Mouse (Mus musculus): ENCODE results near the gene Mif4gd. TPM values are rescaled to one million over a fixed set of nuclear protein-coding genes. Genes with fewer than 3 reads are reported as not detected.
A peak's percentile ranks its signal among the peaks of the same experiment; 100 is the strongest.

The Mif4gd gene
- polyA plus RNA-seq, 1 experiment from 2014 or later: 22.0 TPM

GRCm38 (mm10) chr11:115643265-115643664, 30.5 kb upstream of the Mif4gd start:
- no peaks in the 10 kb centered on the region for H3K9me3 ChIP-seq (replicated peaks)
- no peak overlapping the region for H3K9ac ChIP-seq
- H3K27me3 ChIP-seq (replicated peaks): no peaks in the 10 kb centered on the region
- H3K27ac ChIP-seq (ENCODE audit: poor library complexity, severe bottlenecking): no peak overlapping the region
- H3K4me1 ChIP-seq (replicated peaks): no peaks in the 10 kb centered on the region
- no peak overlapping the region for H3K4me3 ChIP-seq
- ATAC-seq (ENCODE audit: insufficient number of reproducible peaks, low FRiP score): no peak
- H3K4me2 ChIP-seq: no peak overlapping the region
- 63% methylated on average over 10 of the region's 10 CpGs for WGBS
- peaks cover 31% of the 10 kb centered on the region for H3K36me3 ChIP-seq

- Histone ChIP-seq H3K4me1 (replicated peaks) (no peaks in the 10 kb centered on the region), H3K27ac (ENCODE audit: poor library complexity, severe bottlenecking) (no peak overlapping the region), H3K36me3 (peaks cover 25% of the 10 kb centered on the region), H3K4me3 (no peak overlapping the region), H3K9ac (no peak overlapping the region), H3K9me3 (replicated peaks) (no peaks in the 10 kb centered on the region), H3K27me3 (replicated peaks) (no peaks in the 10 kb centered on the region), H3K4me2 (no peak overlapping the region)
- 87% methylated on average over 2 of the region's 2 CpGs for WGBS
- ATAC-seq (ENCODE audit: insufficient number of reproducible peaks, low FRiP score): no peak
These were observed 29.9 kb upstream of the Mif4gd start for GRCm38 (mm10) chr11:115642705-115643104.

DNA sequence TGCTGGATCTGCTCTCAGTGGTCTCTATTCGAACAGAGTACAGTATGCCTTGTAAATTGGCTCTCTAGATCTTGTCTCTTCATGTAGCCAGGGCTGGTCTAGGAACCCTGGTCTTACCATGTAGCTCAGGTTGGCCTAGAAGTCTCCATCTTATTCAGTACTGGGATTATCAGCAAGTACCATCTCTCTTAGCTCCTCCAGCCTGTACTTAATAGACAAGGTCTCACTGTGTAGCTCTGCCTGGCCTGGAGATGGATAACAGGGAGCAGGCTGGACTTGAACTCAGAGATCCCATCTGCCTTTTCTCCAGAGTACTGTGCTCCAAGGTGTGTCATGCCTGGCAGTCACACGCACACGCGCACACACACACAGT, 28.9 kb upstream of the Mif4gd start:
- H3K36me3 ChIP-seq: peaks cover 20% of the 10 kb centered on the region
- 90% methylated on average over 4 of the region's 4 CpGs for WGBS

DNA sequence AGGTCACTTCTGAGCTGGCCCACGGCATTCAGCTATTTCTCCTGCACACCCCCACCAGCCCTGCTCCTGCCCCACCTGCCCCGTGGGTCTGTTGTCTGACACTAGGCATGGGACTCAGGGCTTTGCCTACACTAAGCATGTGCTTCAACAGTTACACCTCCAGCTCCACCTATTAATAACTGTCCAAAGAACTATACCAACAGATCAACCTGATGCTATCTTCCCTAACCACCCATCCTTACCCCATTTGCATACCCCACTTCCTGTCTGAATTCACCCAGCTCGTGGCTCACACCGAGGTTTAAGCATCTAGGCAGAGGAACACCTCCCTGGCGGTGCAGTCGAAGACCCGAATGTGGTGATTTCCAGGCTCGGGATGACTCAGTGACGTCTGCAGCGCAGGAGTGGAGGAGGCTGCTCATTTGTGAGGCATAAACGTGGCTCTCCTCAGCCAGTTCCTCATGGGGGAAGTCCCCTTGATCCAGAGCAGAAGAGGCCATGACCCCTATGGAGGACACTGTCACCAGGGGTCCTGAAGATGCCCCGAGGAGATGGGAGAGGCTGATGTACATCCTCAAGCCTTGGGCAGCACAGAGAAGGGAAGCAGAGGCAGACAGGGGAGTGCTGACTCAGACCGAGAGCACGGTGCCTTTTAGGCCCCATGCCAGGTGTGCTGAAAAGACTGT, 28.4 kb upstream of the Mif4gd start:
- Histone ChIP-seq H3K4me3 (no peak overlapping the region), H3K36me3 (peaks cover 16% of the 10 kb centered on the region), H3K9me3 (replicated peaks) (no peaks in the 10 kb centered on the region; the same call in 1 of the 2 replicates), H3K27me3 (replicated peaks) (no peaks in the 10 kb centered on the region), H3K4me2 (no peak overlapping the region), H3K9ac (peak overlapping the region; percentile 20), H3K27ac (ENCODE audit: poor library complexity, severe bottlenecking) (no peak overlapping the region), H3K4me1 (replicated peaks) (no peaks in the 10 kb centered on the region)
- WGBS: 47% methylated on average over 14 of the region's 14 CpGs
- no peak for ATAC-seq (ENCODE audit: insufficient number of reproducible peaks, low FRiP score)

More for the DNA sequence above, 28.9 kb upstream of the Mif4gd start:
- no peaks in the 10 kb centered on the region; the same call in 1 of the 2 replicates for H3K9me3 ChIP-seq (replicated peaks)
- H3K4me1 ChIP-seq (replicated peaks): no peaks in the 10 kb centered on the region
- no peak overlapping the region for H3K4me3 ChIP-seq
- H3K4me2 ChIP-seq: no peak overlapping the region
- peak overlapping the region; percentile 20 for H3K9ac ChIP-seq
- H3K27me3 ChIP-seq (replicated peaks): no peaks in the 10 kb centered on the region
- no peak for ATAC-seq (ENCODE audit: insufficient number of reproducible peaks, low FRiP score)
- H3K27ac ChIP-seq (ENCODE audit: poor library complexity, severe bottlenecking): no peak overlapping the region

DNA sequence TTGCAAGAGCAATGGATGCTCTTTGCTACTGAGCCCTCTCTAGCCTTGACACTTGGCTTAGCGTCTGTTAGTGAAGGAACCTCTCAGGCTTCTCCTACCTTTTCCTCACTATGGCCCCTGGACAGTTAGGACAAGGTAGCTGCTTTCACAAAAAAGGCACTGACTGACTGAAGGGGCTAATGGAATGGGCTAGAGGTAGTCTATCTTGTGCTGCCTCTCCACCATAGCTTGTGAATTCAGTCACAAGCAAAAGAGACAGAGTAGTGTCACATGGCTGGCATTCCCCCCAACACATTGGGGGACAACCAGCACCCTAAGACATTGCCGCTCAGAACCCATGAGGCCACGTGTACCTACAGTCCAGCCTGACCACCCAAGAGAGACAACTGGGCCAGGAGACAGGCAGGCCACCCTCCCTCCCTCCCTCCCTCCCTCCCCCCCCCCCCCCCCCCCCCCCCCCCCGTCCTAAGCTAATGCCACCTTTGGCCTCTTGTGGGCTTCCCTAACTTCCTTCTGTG, 27.6 kb upstream of the Mif4gd start:
- Histone ChIP-seq H3K4me1 (replicated peaks) (no peaks in the 10 kb centered on the region), H3K9ac (no peak overlapping the region), H3K4me3 (no peak overlapping the region), H3K27me3 (replicated peaks) (no peaks in the 10 kb centered on the region), H3K4me2 (no peak overlapping the region), H3K36me3 (peaks cover 10% of the 10 kb centered on the region), H3K9me3 (replicated peaks) (no peaks in the 10 kb centered on the region; the same call in 1 of the 2 replicates), H3K27ac (ENCODE audit: poor library complexity, severe bottlenecking) (no peak overlapping the region)
- ATAC-seq (ENCODE audit: insufficient number of reproducible peaks, low FRiP score): no peak
- 77% methylated on average over 3 of the region's 4 CpGs for whole genome bisulfite sequencing

DNA sequence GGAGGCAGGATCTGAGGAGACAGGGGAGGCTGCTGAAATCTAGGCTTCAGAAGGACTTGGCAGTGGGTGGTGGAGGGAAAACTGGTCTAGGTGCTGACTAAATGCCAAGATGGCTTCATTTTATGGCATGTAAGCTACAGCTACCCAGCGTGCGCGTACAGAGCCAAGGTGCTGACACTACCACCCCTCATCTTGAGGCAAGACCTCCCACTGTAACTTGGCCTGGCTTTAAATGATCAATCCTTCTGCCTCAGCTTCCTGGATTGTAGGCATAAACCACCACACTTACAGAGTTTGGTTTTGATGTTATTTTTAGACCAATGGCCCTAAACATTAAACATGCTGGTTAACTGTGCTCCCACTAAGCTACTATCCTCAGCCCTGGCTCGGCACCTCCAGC, 26.8 kb upstream of the Mif4gd start:
- ATAC-seq (ENCODE audit: insufficient number of reproducible peaks, low FRiP score): no peak
- H3K9ac ChIP-seq: peak overlapping the region; percentile 31; the same call in 1 of the 2 replicates
- no peak overlapping the region for H3K27ac ChIP-seq (ENCODE audit: poor library complexity, severe bottlenecking)
- no peak overlapping the region for H3K4me3 ChIP-seq
- H3K4me2 ChIP-seq: no peak overlapping the region
- 79% methylated on average over 4 of the region's 4 CpGs for WGBS
- no peaks in the 10 kb centered on the region for H3K4me1 ChIP-seq (replicated peaks)
- no peaks in the 10 kb centered on the region; the same call in 1 of the 2 replicates for H3K9me3 ChIP-seq (replicated peaks)
- no peaks in the 10 kb centered on the region for H3K27me3 ChIP-seq (replicated peaks)
- H3K36me3 ChIP-seq: peaks cover 5% of the 10 kb centered on the region

GRCm38 (mm10) chr11:115638498-115639409, 26.0 kb upstream of the Mif4gd start:
- H3K9ac ChIP-seq: peak overlapping the region; percentile 31; the same call in 1 of the 2 replicates
- no peaks in the 10 kb centered on the region for H3K27me3 ChIP-seq (replicated peaks)
- no peak overlapping the region for H3K4me3 ChIP-seq
- H3K9me3 ChIP-seq (replicated peaks): no peaks in the 10 kb centered on the region; the same call in 1 of the 2 replicates
- no peaks in the 10 kb centered on the region for H3K36me3 ChIP-seq
- WGBS: 61% methylated on average over 5 of the region's 5 CpGs
- H3K4me1 ChIP-seq (replicated peaks): no peaks in the 10 kb centered on the region
- no peak for ATAC-seq (ENCODE audit: insufficient number of reproducible peaks, low FRiP score)
- H3K4me2 ChIP-seq: no peak overlapping the region
- H3K27ac ChIP-seq (ENCODE audit: poor library complexity, severe bottlenecking): no peak overlapping the region

DNA sequence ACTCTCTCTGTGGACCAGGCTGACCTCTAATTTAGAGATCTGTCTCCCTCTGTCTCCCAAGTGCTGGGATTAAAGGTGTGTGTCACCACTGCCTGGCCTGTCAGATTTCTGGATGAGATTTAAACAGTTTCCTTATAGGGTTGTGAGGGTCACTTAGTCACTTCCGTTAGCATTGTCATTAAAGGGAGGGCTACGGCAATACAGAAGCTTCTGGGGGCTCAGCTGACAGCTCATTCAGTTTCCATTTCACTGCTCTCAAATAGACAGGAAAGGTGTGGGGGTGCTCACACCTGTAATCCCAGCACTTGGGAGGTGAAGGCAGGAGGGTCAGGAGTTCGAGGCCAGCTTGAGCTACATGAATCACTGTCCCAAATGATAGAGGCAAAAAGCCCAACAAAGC, 24.2 kb upstream of the Mif4gd start:
- H3K4me2 ChIP-seq: no peak overlapping the region
- no peak overlapping the region for H3K4me3 ChIP-seq
- no peak overlapping the region for H3K9ac ChIP-seq
- no peaks in the 10 kb centered on the region for H3K27me3 ChIP-seq (replicated peaks)
- no peaks in the 10 kb centered on the region for H3K4me1 ChIP-seq (replicated peaks)
- no peak overlapping the region for H3K27ac ChIP-seq (ENCODE audit: poor library complexity, severe bottlenecking)
- no peaks in the 10 kb centered on the region for H3K36me3 ChIP-seq
- 72% methylated on average over 3 of the region's 3 CpGs for WGBS
- no peaks in the 10 kb centered on the region; the same call in 1 of the 2 replicates for H3K9me3 ChIP-seq (replicated peaks)
- no peak for ATAC-seq (ENCODE audit: insufficient number of reproducible peaks, low FRiP score)

DNA sequence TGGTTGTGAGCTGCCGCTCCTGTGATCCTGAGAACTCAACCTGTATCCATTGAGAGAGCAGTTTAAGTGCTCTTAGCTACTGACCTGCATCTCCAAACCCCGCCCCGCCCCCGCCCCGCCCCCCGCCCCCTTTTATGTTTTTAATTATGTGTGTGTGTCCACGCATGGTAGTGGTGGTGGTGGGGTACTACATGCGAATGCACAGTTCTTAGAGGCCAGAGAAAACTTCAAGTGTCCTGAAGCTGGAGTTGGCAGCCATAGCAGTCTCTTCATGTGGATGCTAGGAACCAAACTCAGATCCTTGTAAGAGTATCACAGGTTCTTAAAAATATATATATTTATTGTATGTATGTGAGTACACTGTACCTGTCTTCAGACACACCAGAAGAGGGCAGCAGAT, 22.7 kb upstream of the Mif4gd start:
- Histone ChIP-seq H3K9ac (no peak overlapping the region), H3K36me3 (no peaks in the 10 kb centered on the region), H3K4me2 (no peak overlapping the region), H3K4me3 (no peak overlapping the region), H3K27me3 (replicated peaks) (no peaks in the 10 kb centered on the region), H3K4me1 (replicated peaks) (no peaks in the 10 kb centered on the region), H3K27ac (ENCODE audit: poor library complexity, severe bottlenecking) (no peak overlapping the region), H3K9me3 (replicated peaks) (no peaks in the 10 kb centered on the region; the same call in 1 of the 2 replicates)
- no peak for ATAC-seq (ENCODE audit: insufficient number of reproducible peaks, low FRiP score)
- WGBS: 64% methylated on average over 8 of the region's 8 CpGs

- no peaks in the 10 kb centered on the region for H3K27me3 ChIP-seq (replicated peaks)
- no peak for ATAC-seq (ENCODE audit: insufficient number of reproducible peaks, low FRiP score)
- H3K4me3 ChIP-seq: no peak overlapping the region
- H3K9ac ChIP-seq: no peak overlapping the region
- H3K4me1 ChIP-seq (replicated peaks): no peaks in the 10 kb centered on the region
- no peaks in the 10 kb centered on the region for H3K36me3 ChIP-seq
- H3K4me2 ChIP-seq: no peak overlapping the region
- H3K9me3 ChIP-seq (replicated peaks): no peaks in the 10 kb centered on the region; the same call in 1 of the 2 replicates
- WGBS: 75% methylated on average over 8 of the region's 8 CpGs
- H3K27ac ChIP-seq (ENCODE audit: poor library complexity, severe bottlenecking): no peak overlapping the region
These were observed 22.3 kb upstream of the Mif4gd start for GRCm38 (mm10) chr11:115635041-115635440.

GRCm38 (mm10) chr11:115634109-115634508, 21.3 kb upstream of the Mif4gd start:
- no peaks in the 10 kb centered on the region for H3K27me3 ChIP-seq (replicated peaks)
- H3K27ac ChIP-seq (ENCODE audit: poor library complexity, severe bottlenecking): no peak overlapping the region
- 70% methylated on average over 4 of the region's 4 CpGs for WGBS
- no peaks in the 10 kb centered on the region for H3K36me3 ChIP-seq
- no peaks in the 10 kb centered on the region for H3K4me1 ChIP-seq (replicated peaks)
- H3K9me3 ChIP-seq (replicated peaks): no peaks in the 10 kb centered on the region; the same call in 1 of the 2 replicates
- no peak for ATAC-seq (ENCODE audit: insufficient number of reproducible peaks, low FRiP score)
- H3K4me2 ChIP-seq: no peak overlapping the region
- H3K4me3 ChIP-seq: no peak overlapping the region
- no peak overlapping the region for H3K9ac ChIP-seq

Data from heart, embryonic 12.5 days (tissue).